Mouse (Mus musculus): Measurements from ENCODE around the gene Eddm3b.
"Not testable (repeated sequence)": the region's sequence is repeated elsewhere in the genome, so short reads cannot be mapped to it uniquely, and the experiment has no call there.

Gene Eddm3b

GRCm38 (mm10) chr14:51143287-51143686 is 29.1 kb downstream of the Eddm3b start:
- peak; percentile 19 for DNase-seq (ENCODE audit: low spot score)

- no peak for DNase-seq (ENCODE audit: low spot score)
Measured at GRCm38 (mm10) chr14:51143937-51144336, 29.7 kb downstream of the Eddm3b start.

- DNase-seq (ENCODE audit: low spot score): no peak
Measured at GRCm38 (mm10) chr14:51144451-51144850, 30.2 kb downstream of the Eddm3b start.

- no peak for DNase-seq (ENCODE audit: low spot score)
Measured at GRCm38 (mm10) chr14:51145521-51145920, 31.3 kb downstream of the Eddm3b start.

DNA sequence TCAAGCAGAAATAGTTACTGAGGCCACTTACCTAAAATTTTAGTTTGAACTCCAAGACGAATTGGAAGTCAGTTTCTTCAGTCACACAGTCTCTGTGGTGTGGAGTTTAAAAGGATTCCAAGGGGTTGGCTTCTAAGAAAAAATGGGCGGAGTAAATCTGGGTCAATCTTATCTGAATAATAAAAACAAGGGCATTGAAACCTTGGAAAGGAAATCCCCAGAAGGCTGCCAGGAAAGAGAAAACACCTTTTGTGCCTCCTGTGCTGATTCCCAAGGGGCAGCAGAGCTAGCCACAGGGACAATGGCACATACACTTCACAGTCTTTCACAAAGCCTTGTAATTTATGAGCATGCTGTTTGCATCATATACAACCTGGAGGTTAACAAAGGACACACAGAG is 32.5 kb downstream of the Eddm3b start, which contains the start of gene Rnase1:
Gene Rnase1, minus strand, starts transcription at position 101 of the 400 bp plus-strand sequence.
- no peak for DNase-seq (ENCODE audit: low spot score)

- no peak for DNase-seq (ENCODE audit: low spot score)
Measured at GRCm38 (mm10) chr14:51148006-51148405, 33.8 kb downstream of the Eddm3b start.

DNA sequence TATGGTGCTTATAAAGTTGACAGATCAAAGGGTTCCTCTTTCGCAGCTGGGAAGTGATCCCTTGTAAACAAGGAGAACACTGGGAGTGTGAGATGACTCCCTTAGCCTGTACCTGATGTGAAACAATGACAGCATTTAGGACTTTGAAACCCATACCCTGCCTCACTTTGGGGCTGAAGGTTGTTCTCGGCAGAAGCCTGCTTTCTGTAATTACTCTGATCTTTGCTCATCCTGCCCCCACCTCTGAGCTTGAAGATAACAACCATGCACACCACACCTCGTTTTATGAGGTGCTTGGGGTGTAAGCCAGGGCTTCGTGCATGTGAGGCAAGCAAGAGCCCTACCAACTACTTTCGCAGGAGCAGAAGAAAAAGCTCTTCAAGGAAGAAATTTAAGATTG is 34.9 kb downstream of the Eddm3b start:
- no peak for DNase-seq (ENCODE audit: low spot score)

GRCm38 (mm10) chr14:51150206-51150831 is 36.1 kb downstream of the Eddm3b start:
- no peak for DNase-seq (ENCODE audit: low spot score)

DNA sequence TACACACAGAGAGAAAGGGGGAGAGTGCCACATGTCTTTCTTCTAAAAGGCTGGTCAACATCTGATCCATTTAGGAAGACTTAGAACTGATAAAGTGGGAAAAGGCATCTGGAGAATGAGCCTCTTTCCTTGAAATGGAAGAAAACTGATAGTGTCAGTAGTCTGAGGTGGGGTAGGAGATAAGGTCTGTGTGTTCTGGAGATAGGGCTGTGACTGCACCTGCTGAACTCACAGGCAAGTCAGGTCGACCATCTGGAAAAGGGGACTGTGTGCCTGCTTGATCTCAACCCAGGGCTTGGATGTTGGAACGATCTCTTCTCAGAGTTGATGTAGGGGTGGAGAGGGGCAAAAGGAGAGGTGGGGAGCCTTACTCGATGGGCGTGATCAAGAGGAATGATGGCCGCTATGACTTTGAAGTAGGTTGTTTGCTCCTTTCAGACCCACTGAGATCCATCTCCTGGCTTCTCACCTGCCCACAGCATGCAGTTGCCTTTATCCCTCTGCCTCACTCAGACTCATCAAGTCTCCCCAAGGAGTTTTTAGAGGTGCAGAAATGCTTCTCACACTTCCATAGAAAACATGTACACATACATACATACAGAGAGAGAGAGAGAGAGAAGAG is 38.1 kb downstream of the Eddm3b start:
- DNase-seq (ENCODE audit: low spot score): no peak

DNA sequence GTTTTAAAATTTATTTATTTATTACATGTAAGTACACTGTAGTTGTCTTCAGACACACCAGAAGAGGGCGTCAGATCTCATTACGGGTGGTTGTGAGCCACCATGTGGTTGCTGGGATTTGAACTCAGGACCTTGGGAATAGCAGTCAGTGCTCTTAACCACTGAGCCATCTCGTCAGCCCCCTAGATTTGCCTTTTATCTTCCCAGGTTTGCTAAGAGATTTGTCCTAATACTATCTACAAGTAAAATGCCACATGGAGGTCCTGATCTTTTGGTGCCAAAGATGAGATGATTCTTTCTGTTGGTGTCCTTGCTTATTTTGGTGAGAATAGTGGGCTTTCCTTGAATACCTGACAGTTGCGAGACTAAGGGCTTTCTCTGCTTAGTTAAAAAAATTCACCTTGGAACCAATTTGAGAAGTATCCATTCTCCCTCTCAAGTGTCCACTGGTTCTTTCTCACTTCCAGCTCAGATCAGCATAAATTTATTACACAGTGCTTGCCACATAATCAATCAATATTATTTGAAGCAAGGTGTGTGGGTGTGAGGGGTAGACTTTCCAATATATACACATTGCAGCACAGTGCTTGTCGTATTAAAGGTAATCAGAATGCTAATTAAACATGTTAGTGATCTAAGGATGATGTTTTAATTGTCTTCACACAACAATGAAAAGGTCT is 42.0 kb downstream of the Eddm3b start:
- no peak for DNase-seq (ENCODE audit: low spot score)

GRCm38 (mm10) chr14:51156736-51157068 is 42.5 kb downstream of the Eddm3b start:
- no peak for DNase-seq (ENCODE audit: low spot score)

- DNase-seq (ENCODE audit: low spot score): no peak
Measured at GRCm38 (mm10) chr14:51157072-51157471, 42.8 kb downstream of the Eddm3b start.

- DNase-seq (ENCODE audit: low spot score): not testable (repeated sequence)
Measured at GRCm38 (mm10) chr14:51161976-51162375, 47.8 kb downstream of the Eddm3b start, which contains the start of gene Rnase2b. Rnase2b (plus strand) TSS chr14:51162260.

DNA sequence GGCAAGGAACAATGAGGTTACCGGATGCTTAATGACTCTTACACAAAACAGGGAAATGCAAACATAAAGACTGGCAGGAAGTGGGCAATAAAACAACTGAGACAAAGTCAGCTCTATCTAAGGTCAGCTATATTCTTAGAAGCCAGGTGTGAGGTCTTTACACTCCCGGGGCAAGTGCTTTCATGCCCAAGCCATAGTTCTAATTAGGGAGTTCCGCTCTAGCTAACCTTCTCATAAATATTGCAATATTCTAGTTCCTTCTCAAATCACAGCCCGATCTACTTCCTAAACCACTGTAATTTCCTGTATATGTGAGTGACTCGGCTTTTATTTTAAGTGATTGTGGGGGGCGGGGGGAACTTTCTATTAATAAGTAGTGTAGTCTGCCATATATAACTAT is 49.1 kb downstream of the Eddm3b start:
- DNase-seq (ENCODE audit: low spot score): not testable (repeated sequence)

- DNase-seq (ENCODE audit: low spot score): no peak
Measured at GRCm38 (mm10) chr14:51165435-51165834, 51.2 kb downstream of the Eddm3b start.

GRCm38 (mm10) chr14:51166068-51166467 is 51.8 kb downstream of the Eddm3b start:
- no peak for DNase-seq (ENCODE audit: low spot score)

Data from left cerebral cortex, adult 11 months (tissue).